Mouse (Mus musculus): ENCODE data around the gene Hes2. TPM values are rescaled to one million over a fixed set of nuclear protein-coding genes. Genes with fewer than 3 reads are reported as not detected.
A peak's percentile ranks its signal among the peaks of the same experiment; 100 is the strongest.

The Hes2 gene
- polyA plus RNA-seq, 1 experiment: 0.39 TPM

GRCm38 (mm10) chr4:152184353-152185035, 25.8 kb downstream of the Hes2 start:
- no peak for TF ChIP-seq EP300 (IDR thresholded peaks at IDR 0.05; ENCODE audit: insufficient read depth, low read depth, low read length)
- peak; percentile 38 for TF ChIP-seq CTCF (IDR thresholded peaks at IDR 0.05; ENCODE audit: low read depth, low read length)
- Histone ChIP-seq H3K9me3 (replicated peaks; ENCODE audit: control insufficient read depth, insufficient read depth, low read length, poor library complexity, severe bottlenecking) (no peaks in the 10 kb centered on the region), H3K9ac (ENCODE audit: low read depth, poor library complexity, severe bottlenecking) (no peak overlapping the region), H3K4me3 (ENCODE audit: low read depth, low read length) (no peak overlapping the region), H3K36me3 (ENCODE audit: control insufficient read depth, insufficient read depth, low read length, poor library complexity, severe bottlenecking) (peaks cover 3% of the 10 kb centered on the region; the same call in 1 of the 2 replicates), H3K27ac (ENCODE audit: insufficient read depth, low read length) (no peak overlapping the region), H3K27me3 (ENCODE audit: control insufficient read depth, insufficient read depth, low read length, poor library complexity, severe bottlenecking) (no peaks in the 10 kb centered on the region), H3K4me1 (ENCODE audit: control insufficient read depth, insufficient read depth, low read length) (no peaks in the 10 kb centered on the region)

GRCm38 (mm10) chr4:152185137-152185509, 26.5 kb downstream of the Hes2 start:
- Histone ChIP-seq H3K9me3 (replicated peaks; ENCODE audit: control insufficient read depth, insufficient read depth, low read length, poor library complexity, severe bottlenecking) (no peaks in the 10 kb centered on the region), H3K9ac (ENCODE audit: low read depth, poor library complexity, severe bottlenecking) (no peak overlapping the region), H3K4me1 (ENCODE audit: control insufficient read depth, insufficient read depth, low read length) (peaks cover 2% of the 10 kb centered on the region), H3K4me3 (ENCODE audit: low read depth, low read length) (0 out of 2 replicates have a peak overlapping the region, but pooled peaks have one; percentile 15), H3K36me3 (ENCODE audit: control insufficient read depth, insufficient read depth, low read length, poor library complexity, severe bottlenecking) (peaks cover 3% of the 10 kb centered on the region; the same call in 1 of the 2 replicates), H3K27me3 (ENCODE audit: control insufficient read depth, insufficient read depth, low read length, poor library complexity, severe bottlenecking) (no peaks in the 10 kb centered on the region), H3K27ac (ENCODE audit: insufficient read depth, low read length) (no peak overlapping the region)
- TF ChIP-seq POLR2A (IDR thresholded peaks at IDR 0.05; ENCODE audit: insufficient read depth, low read length): no peak
- TF ChIP-seq CTCF (IDR thresholded peaks at IDR 0.05; ENCODE audit: low read depth, low read length): peak; percentile 56
- peak; percentile 38; the same call in 1 of the 2 replicates for TF ChIP-seq EP300 (IDR thresholded peaks at IDR 0.05; ENCODE audit: insufficient read depth, low read depth, low read length)

- peak overlapping the region; percentile 31 for H3K27ac ChIP-seq (ENCODE audit: insufficient read depth, low read length)
- H3K36me3 ChIP-seq (ENCODE audit: control insufficient read depth, insufficient read depth, low read length, poor library complexity, severe bottlenecking): peaks cover under 1% of the 10 kb centered on the region; the same call in 1 of the 2 replicates
- no peaks in the 10 kb centered on the region for H3K9me3 ChIP-seq (replicated peaks; ENCODE audit: control insufficient read depth, insufficient read depth, low read length, poor library complexity, severe bottlenecking)
- no peaks in the 10 kb centered on the region for H3K27me3 ChIP-seq (ENCODE audit: control insufficient read depth, insufficient read depth, low read length, poor library complexity, severe bottlenecking)
- peak overlapping the region; percentile 27 for H3K4me3 ChIP-seq (ENCODE audit: low read depth, low read length)
- H3K4me1 ChIP-seq (ENCODE audit: control insufficient read depth, insufficient read depth, low read length): peaks cover 4% of the 10 kb centered on the region
- TF ChIP-seq EP300 (IDR thresholded peaks at IDR 0.05; ENCODE audit: insufficient read depth, low read depth, low read length) (no peak), POLR2A (IDR thresholded peaks at IDR 0.05; ENCODE audit: insufficient read depth, low read length) (no peak)
- no peak overlapping the region for H3K9ac ChIP-seq (ENCODE audit: low read depth, poor library complexity, severe bottlenecking)
Measured at GRCm38 (mm10) chr4:152185510-152186204, 27.0 kb downstream of the Hes2 start.

- Histone ChIP-seq H3K4me3 (ENCODE audit: low read depth, low read length) (peak overlapping the region; percentile 27), H3K36me3 (ENCODE audit: control insufficient read depth, insufficient read depth, low read length, poor library complexity, severe bottlenecking) (no peaks in the 10 kb centered on the region)
Measured at GRCm38 (mm10) chr4:152186205-152187082, 27.8 kb downstream of the Hes2 start.

GRCm38 (mm10) chr4:152187142-152187541, 28.5 kb downstream of the Hes2 start:
- Histone ChIP-seq H3K4me1 (ENCODE audit: control insufficient read depth, insufficient read depth, low read length) (peaks cover 5% of the 10 kb centered on the region), H3K27me3 (ENCODE audit: control insufficient read depth, insufficient read depth, low read length, poor library complexity, severe bottlenecking) (no peaks in the 10 kb centered on the region), H3K36me3 (ENCODE audit: control insufficient read depth, insufficient read depth, low read length, poor library complexity, severe bottlenecking) (no peaks in the 10 kb centered on the region), H3K27ac (ENCODE audit: insufficient read depth, low read length) (no peak overlapping the region), H3K9ac (ENCODE audit: low read depth, poor library complexity, severe bottlenecking) (no peak overlapping the region), H3K4me3 (ENCODE audit: low read depth, low read length) (no peak overlapping the region), H3K9me3 (replicated peaks; ENCODE audit: control insufficient read depth, insufficient read depth, low read length, poor library complexity, severe bottlenecking) (no peaks in the 10 kb centered on the region)
- no peak for TF ChIP-seq POLR2A (IDR thresholded peaks at IDR 0.05; ENCODE audit: insufficient read depth, low read length)
- TF ChIP-seq CTCF (IDR thresholded peaks at IDR 0.05; ENCODE audit: low read depth, low read length): no peak
- no peak for TF ChIP-seq EP300 (IDR thresholded peaks at IDR 0.05; ENCODE audit: insufficient read depth, low read depth, low read length)

More at GRCm38 (mm10) chr4:152186205-152187082, 27.8 kb downstream of the Hes2 start:
- peak overlapping the region; percentile 31 for H3K27ac ChIP-seq (ENCODE audit: insufficient read depth, low read length)
- TF ChIP-seq CTCF (IDR thresholded peaks at IDR 0.05; ENCODE audit: low read depth, low read length) (no peak), EP300 (IDR thresholded peaks at IDR 0.05; ENCODE audit: insufficient read depth, low read depth, low read length) (no peak), POLR2A (IDR thresholded peaks at IDR 0.05; ENCODE audit: insufficient read depth, low read length) (no peak)
- no peaks in the 10 kb centered on the region for H3K27me3 ChIP-seq (ENCODE audit: control insufficient read depth, insufficient read depth, low read length, poor library complexity, severe bottlenecking)
- H3K4me1 ChIP-seq (ENCODE audit: control insufficient read depth, insufficient read depth, low read length): peaks cover 5% of the 10 kb centered on the region
- H3K9me3 ChIP-seq (replicated peaks; ENCODE audit: control insufficient read depth, insufficient read depth, low read length, poor library complexity, severe bottlenecking): no peaks in the 10 kb centered on the region
- H3K9ac ChIP-seq (ENCODE audit: low read depth, poor library complexity, severe bottlenecking): no peak overlapping the region
